8 mouse cellular contexts compared by ENCODE assay signal in genomic region chr17:27133551-27134141, GRCm38 (mm10). TPM values are rescaled to one million over a fixed set of nuclear protein-coding genes. Genes with fewer than 3 reads are reported as not detected.
A peak's percentile ranks its signal among the peaks of the same experiment; 100 is the strongest.
DNase-seq lines count a peak whose midpoint lies in the region; ATAC-seq lines count a peak whose summit lies in the region.

Uqcc2 (minus strand) TSS chr17:27133916.

- no peaks in the 10 kb centered on the region for H3K9me3 ChIP-seq in hindbrain, embryonic 15.5 days

- peak within 1 kb of the TSS; percentile 54 for H3K4me3 ChIP-seq in hindbrain, embryonic 15.5 days

- H3K9ac ChIP-seq in hindbrain, embryonic 15.5 days, result peak within 1 kb of the TSS; percentile 72

- H3K27ac ChIP-seq in hindbrain, embryonic 15.5 days (replicated peaks), result peak within 1 kb of the TSS; percentile 88

- H3K4me2 ChIP-seq in hindbrain, embryonic 15.5 days, result peak within 1 kb of the TSS; percentile 58

- WGBS in hindbrain, embryonic 15.5 days, result 1% methylated on average over 46 of the region's 46 CpGs

- peak; percentile 97 for DNase-seq in T-cell, adult 2 months (ENCODE audit: low spot score)
- DNase-seq in cerebellum, postnatal 36 days, result peak; percentile 98 to 99
- DNase-seq in frontal cortex, postnatal 36 days (ENCODE audit: low spot score in 2 of 2), result peak; percentile 96 to 97
- DNase-seq in left cerebral cortex, adult 11 months (ENCODE audit: low spot score), result peak; percentile 94
- peak; percentile 98 for DNase-seq in lung, postnatal 4 days
- DNase-seq in retina, postnatal 7 days (ENCODE audit: low read depth, low spot score), result peak; percentile 98
- DNase-seq in urinary bladder, adult 2 months (ENCODE audit: low spot score), result peak; percentile 97

- H3K27me3 ChIP-seq in hindbrain, embryonic 15.5 days, result no peaks in the 10 kb centered on the region

- no peaks in the 10 kb centered on the region for H3K36me3 ChIP-seq in hindbrain, embryonic 15.5 days

- peak; percentile 91 for ATAC-seq in hindbrain, embryonic 15.5 days (ENCODE audit: low FRiP score, low read depth)

- peaks cover 62% of the 10 kb centered on the region for H3K4me1 ChIP-seq in hindbrain, embryonic 15.5 days (replicated peaks)

RNA-seq across cellular contexts. Expression of gene Uqcc2, which starts in this region (rescaled TPM):
- 379 and 389 TPM in 2 replicates for polyA plus RNA-seq in hindbrain, embryonic 15.5 days (2015; fragmentation: Nextera tagmentation; extraction: Ambion mirVana)
- polyA plus RNA-seq in urinary bladder, adult 2 months (2012; rRNA removed), result 175 and 243 TPM in 2 replicates

Comparison
In these comparisons a context has a peak if more than half of its experiments do, and no peak if none do; other contexts are left out.
1. Peak in every context shown above with its lines: DNase-seq, ATAC-seq, H3K4me3 ChIP-seq and H3K27ac ChIP-seq.